Mouse (Mus musculus): Measurements from ENCODE around the gene Ddb2.

The Ddb2 gene

GRCm38 (mm10) chr2:91236601-91237510, at the start of gene Ddb2:
TSS of gene Ddb2 (minus strand) at chr2:91236982.
- peak; percentile 97 to 98 for DNase-seq

GRCm38 (mm10) chr2:91285885-91286505, 49.2 kb upstream of the Ddb2 start:
- DNase-seq, result peak; percentile 92 to 93

- DNase-seq, result peak; percentile 76 to 81
Observed at GRCm38 (mm10) chr2:91284375-91285199, 47.8 kb upstream of the Ddb2 start.

GRCm38 (mm10) chr2:91283972-91284371, 47.2 kb upstream of the Ddb2 start:
- DNase-seq, result no peak

GRCm38 (mm10) chr2:91281366-91281765, 44.6 kb upstream of the Ddb2 start:
- DNase-seq, result peak; percentile 33 to 55

- DNase-seq, result no peak
Observed at GRCm38 (mm10) chr2:91279372-91279755, 42.6 kb upstream of the Ddb2 start.

GRCm38 (mm10) chr2:91278749-91279371, 42.1 kb upstream of the Ddb2 start:
- DNase-seq, result peak; percentile 78 to 85

GRCm38 (mm10) chr2:91269687-91270133, 32.9 kb upstream of the Ddb2 start:
- no peak for DNase-seq

GRCm38 (mm10) chr2:91268706-91269105, 31.9 kb upstream of the Ddb2 start:
- DNase-seq, result no peak

- no peak for DNase-seq
Observed at GRCm38 (mm10) chr2:91268042-91268441, 31.3 kb upstream of the Ddb2 start.

- peak; percentile 98 to 99 for DNase-seq
Observed at GRCm38 (mm10) chr2:91264711-91265681, 28.2 kb upstream of the Ddb2 start, which contains the start of gene Arfgap2. TSS of gene Arfgap2 (plus strand) at chr2:91264974.

- DNase-seq, result no peak
Observed at GRCm38 (mm10) chr2:91263692-91264660, 27.2 kb upstream of the Ddb2 start.

- DNase-seq, result no peak
Observed at GRCm38 (mm10) chr2:91259493-91259892, 22.7 kb upstream of the Ddb2 start.

- no peak for DNase-seq
Observed at GRCm38 (mm10) chr2:91258830-91259229, 22.0 kb upstream of the Ddb2 start.

GRCm38 (mm10) chr2:91258054-91258453, 21.3 kb upstream of the Ddb2 start:
- no peak for DNase-seq

GRCm38 (mm10) chr2:91257126-91257980, 20.6 kb upstream of the Ddb2 start:
- peak; percentile 78 to 86 for DNase-seq

GRCm38 (mm10) chr2:91256256-91257125, 19.7 kb upstream of the Ddb2 start:
- peak; percentile 75 to 84 for DNase-seq

- DNase-seq, result peak; percentile 52 to 67
Observed at GRCm38 (mm10) chr2:91255661-91256150, 18.9 kb upstream of the Ddb2 start, which contains the start of gene Pacsin3. TSS of gene Pacsin3 (plus strand) at chr2:91255954.

Measured in kidney, postnatal 4 days (tissue).